Mouse (Mus musculus) hindbrain, embryonic 14.5 days (tissue): Measurements from ENCODE around the gene Gpr19. TPM values are rescaled to one million over a fixed set of nuclear protein-coding genes. Genes with fewer than 3 reads are reported as not detected.

ENCODE experiments used
- ATAC-seq: fragments of 200-750 bp; cut with Nextera tagmentation; 2 replicates; pipeline ENCODE4 v1.8.0; 2017; ENCODE audit warnings: moderate number of reproducible peaks, mild to moderate bottlenecking, moderate TSS enrichment, moderate library complexity; ENCODE audit not compliant: low FRiP score
- DNase-seq: peaks from one replicate; pipeline ENCODE4 v3.0.0-alpha.2; 2015; ENCODE audit warnings: low spot score
- H3K27ac ChIP-seq: fragments of 300-500 bp; sonication (generic); 2 replicates; pipeline ENCODE4 v1.5.1; 2014; ENCODE audit warnings: mild to moderate bottlenecking, moderate library complexity
- H3K27me3 ChIP-seq: fragments of 300-500 bp; sonication (generic); 2 replicates; pipeline ENCODE4 v1.6.1; 2014; ENCODE audit warnings: mild to moderate bottlenecking, low read length, mixed read lengths; ENCODE audit not compliant: control insufficient read depth, insufficient read depth
- H3K36me3 ChIP-seq: fragments of 300-500 bp; sonication (generic); replicated peaks from 2 replicates; pipeline ENCODE4 v1.6.1; 2014; ENCODE audit not compliant: control insufficient read depth, insufficient read depth
- H3K4me1 ChIP-seq: fragments of 300-500 bp; sonication (generic); replicated peaks from 2 replicates; pipeline ENCODE4 v1.6.1; 2014; ENCODE audit warnings: antibody characterized with exemption, low read length, mixed read lengths; ENCODE audit not compliant: control insufficient read depth, insufficient read depth
- H3K4me2 ChIP-seq: fragments of 300-500 bp; sonication (generic); replicated peaks from 2 replicates; pipeline ENCODE4 v1.6.1; 2014; ENCODE audit warnings: mild to moderate bottlenecking, moderate library complexity
- H3K4me3 ChIP-seq: fragments of 300-500 bp; sonication (generic); replicated peaks from 2 replicates; pipeline ENCODE4 v1.5.1; 2014; ENCODE audit warnings: mild to moderate bottlenecking, low read length
- H3K9ac ChIP-seq: fragments of 300-500 bp; sonication (generic); 2 replicates; pipeline ENCODE4 v1.6.1; 2014
- H3K9me3 ChIP-seq: fragments of 300-500 bp; sonication (generic); 2 replicates; pipeline ENCODE4 v1.6.1; 2016; ENCODE audit warnings: low read length; ENCODE audit not compliant: control insufficient read depth
- WGBS: fragments of 180-500 bp; shearing (Covaris S2); extraction: QIAGEN DNeasy Blood & Tissue Kit; methylation state at CpG from one replicate; pipeline ENCODE4 v1.1.7; 2014; 5-methylcytosine and 5-hydroxymethylcytosine counted together
- polyA plus RNA-seq: library from polyadenylated mRNA; unstranded; fragments of >200 nt; fragmentation: Nextera tagmentation; extraction: Ambion mirVana; gene quantifications from 2 replicates; pipeline ENCODE4 v1.2.1, GENCODE M21; 2014

Gene Gpr19
- polyA plus RNA-seq, 1 experiment from 2014 or later: 34.0 TPM

DNA sequence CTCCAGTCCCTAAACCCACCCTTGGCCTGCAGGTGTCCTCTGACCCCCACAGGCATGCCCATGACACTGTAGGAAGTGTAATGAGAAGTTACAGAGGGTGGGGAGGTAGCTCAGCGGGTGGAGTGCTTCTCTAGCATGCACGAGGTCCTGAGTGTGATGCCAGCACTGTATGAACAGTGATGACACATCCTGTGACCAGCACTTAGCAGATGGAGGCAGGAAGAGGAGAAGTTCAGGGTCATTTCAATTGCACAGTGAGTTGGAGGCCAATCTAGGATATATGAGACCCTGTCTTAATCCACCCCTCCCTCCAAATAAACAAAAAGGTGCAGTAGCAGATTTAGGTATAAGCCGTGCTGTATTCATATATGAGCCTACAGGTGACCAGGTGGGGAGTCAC, 48.4 kb downstream of the Gpr19 start:
- ATAC-seq (no peak), DNase-seq (no peak)
- Histone ChIP-seq H3K4me3 (no peak overlapping the region), H3K9ac (no peak overlapping the region), H3K27ac (no peak overlapping the region), H3K4me1 (no peaks in the 10 kb centered on the region), H3K9me3 (no peaks in the 10 kb centered on the region), H3K27me3 (no peaks in the 10 kb centered on the region), H3K4me2 (no peak overlapping the region), H3K36me3 (peaks cover 33% of the 10 kb centered on the region)
- 81% methylated on average over 3 of the region's 3 CpGs for WGBS

DNA sequence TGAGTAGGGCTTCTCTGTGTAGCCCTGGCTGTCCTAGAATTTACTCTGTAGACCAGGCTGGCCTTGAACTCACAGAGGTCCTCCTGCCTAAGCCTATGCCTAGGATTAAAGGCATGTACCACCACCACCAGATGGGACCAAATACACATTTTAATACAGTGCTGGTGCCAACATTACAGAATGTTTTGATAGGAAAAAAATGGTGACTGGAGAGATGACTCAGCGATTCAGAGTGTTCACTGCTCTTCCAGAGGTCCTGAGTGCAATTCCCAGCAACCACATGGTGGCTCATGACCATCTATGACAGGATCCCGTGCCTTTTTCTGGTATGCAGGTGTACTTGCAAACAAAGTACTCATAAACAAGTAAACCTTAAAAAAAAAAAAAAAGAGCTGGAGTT, 48.9 kb downstream of the Gpr19 start:
- Histone ChIP-seq H3K4me2 (no peak overlapping the region), H3K9ac (no peak overlapping the region), H3K36me3 (peaks cover 33% of the 10 kb centered on the region), H3K27ac (no peak overlapping the region), H3K4me1 (no peaks in the 10 kb centered on the region), H3K9me3 (no peaks in the 10 kb centered on the region), H3K27me3 (no peaks in the 10 kb centered on the region), H3K4me3 (no peak overlapping the region)
- no peak for DNase-seq
- 79% methylated on average over 2 of the region's 2 CpGs for WGBS
- no peak for ATAC-seq

DNA sequence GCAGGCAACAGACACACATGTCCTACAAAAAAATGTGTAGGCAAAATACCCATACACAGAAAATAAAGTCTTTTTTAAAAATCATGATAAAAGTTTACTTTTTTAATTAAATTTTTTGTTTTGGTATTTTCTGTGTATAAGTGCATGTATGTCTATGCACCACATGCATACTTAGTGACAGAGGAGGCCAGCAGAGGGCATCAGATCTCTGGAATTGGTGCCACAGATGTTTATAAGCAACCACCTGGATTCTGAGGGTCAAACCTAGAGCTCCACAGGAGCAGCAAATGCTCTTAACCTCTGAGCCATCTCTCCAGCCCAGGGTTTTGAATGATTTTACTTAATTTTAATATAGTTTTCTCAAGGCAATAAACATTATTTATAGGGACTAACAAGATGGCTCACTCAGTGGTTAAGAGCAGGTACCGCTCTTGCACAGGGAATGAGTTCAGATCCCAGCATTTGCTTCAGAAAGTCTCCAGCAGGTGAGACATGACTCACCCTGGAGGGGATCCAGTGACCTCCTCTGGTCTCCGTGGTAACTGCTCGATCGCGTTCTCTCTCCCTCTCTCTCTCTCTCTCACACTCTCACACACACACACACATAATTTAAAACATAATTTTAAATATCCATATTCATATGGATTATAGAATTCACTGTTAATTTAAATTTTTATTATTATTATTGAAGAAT, 50.0 kb downstream of the Gpr19 start:
- DNase-seq (no peak), ATAC-seq (no peak)
- no peaks in the 10 kb centered on the region for H3K4me1 ChIP-seq
- H3K27ac ChIP-seq: no peak overlapping the region
- H3K9ac ChIP-seq: no peak overlapping the region
- H3K36me3 ChIP-seq: peaks cover 29% of the 10 kb centered on the region
- H3K27me3 ChIP-seq: no peaks in the 10 kb centered on the region
- no peaks in the 10 kb centered on the region for H3K9me3 ChIP-seq
- no peak overlapping the region for H3K4me3 ChIP-seq
- H3K4me2 ChIP-seq: no peak overlapping the region
- WGBS: 85% methylated on average over 5 of the region's 5 CpGs

DNA sequence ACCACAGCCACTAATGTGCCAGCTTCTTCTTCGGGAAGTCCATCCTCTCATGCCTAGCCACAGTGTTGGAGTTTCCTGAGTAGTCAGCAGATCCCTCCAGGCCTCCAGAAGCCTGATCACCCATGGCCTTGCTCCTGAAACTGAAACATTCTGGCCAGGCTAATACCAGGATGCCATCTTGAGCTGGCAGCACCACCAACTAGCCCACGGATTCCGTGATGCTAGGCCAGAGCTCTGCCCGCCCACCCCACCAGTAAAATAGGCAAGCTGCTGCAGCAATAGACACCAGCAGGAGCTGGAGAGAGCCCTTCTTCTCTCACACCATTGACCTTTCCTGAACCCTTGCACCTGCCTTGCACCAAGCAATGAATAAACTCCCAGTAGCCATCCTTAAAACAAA, 50.8 kb downstream of the Gpr19 start:
- no peak overlapping the region for H3K4me3 ChIP-seq
- no peaks in the 10 kb centered on the region for H3K4me1 ChIP-seq
- DNase-seq (no peak), ATAC-seq (no peak)
- H3K9me3 ChIP-seq: no peaks in the 10 kb centered on the region
- no peaks in the 10 kb centered on the region for H3K27me3 ChIP-seq
- H3K9ac ChIP-seq: no peak overlapping the region
- no peak overlapping the region for H3K4me2 ChIP-seq
- peaks cover 26% of the 10 kb centered on the region for H3K36me3 ChIP-seq
- 91% methylated on average over 4 of the region's 4 CpGs for WGBS
- H3K27ac ChIP-seq: no peak overlapping the region

DNA sequence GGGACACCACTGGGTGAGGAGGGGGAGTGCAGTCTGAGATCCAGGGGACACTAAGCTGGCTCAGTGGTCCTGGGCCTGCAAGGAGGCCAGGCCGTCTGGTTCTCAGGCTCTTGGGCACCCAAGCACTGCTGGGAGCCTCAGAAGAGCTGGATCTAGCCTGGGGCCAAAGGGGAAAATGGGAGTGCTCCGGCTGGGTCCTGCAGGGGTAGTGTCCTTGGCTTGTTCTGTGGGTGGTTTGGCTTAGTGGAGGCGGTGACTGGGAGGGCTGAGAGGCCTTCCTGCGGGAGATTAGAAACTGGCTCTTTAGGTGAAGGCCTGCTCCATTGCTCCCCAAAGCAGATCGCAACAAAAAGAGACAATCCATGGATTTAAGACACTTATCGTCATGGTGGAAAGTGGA, 52.1 kb downstream of the Gpr19 start:
- no peak overlapping the region for H3K4me2 ChIP-seq
- no peak for DNase-seq
- no peaks in the 10 kb centered on the region for H3K4me1 ChIP-seq
- no peak overlapping the region for H3K4me3 ChIP-seq
- no peaks in the 10 kb centered on the region for H3K9me3 ChIP-seq
- ATAC-seq: no peak
- 83% methylated on average over 6 of the region's 6 CpGs for WGBS
- H3K27me3 ChIP-seq: no peaks in the 10 kb centered on the region
- no peak overlapping the region for H3K9ac ChIP-seq
- H3K27ac ChIP-seq: no peak overlapping the region
- H3K36me3 ChIP-seq: peaks cover 14% of the 10 kb centered on the region

DNA sequence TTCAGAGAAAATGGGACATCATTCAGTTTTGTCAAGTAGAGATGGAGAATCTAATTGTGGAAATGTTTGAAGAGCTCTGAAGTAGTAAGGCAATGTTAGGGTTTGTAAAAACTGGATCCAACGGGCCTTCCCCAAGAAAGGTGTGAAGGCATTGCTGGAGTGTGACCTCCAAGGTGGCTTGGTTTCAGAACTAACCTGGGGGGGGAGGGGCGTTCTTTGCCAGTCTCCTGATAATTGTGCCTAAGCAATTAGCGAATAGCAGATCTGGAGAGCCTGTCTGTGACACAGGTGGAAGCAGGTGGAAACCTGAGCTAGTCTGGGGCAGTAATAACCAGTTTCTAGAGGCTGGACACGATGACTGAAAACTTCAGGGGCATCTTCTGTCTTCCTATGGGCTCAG, 52.7 kb downstream of the Gpr19 start:
- WGBS: 88% methylated on average over 4 of the region's 4 CpGs
- ATAC-seq (no peak), DNase-seq (no peak)
- H3K27me3 ChIP-seq: no peaks in the 10 kb centered on the region
- H3K9me3 ChIP-seq: no peaks in the 10 kb centered on the region
- no peak overlapping the region for H3K27ac ChIP-seq
- H3K4me3 ChIP-seq: no peak overlapping the region
- H3K4me1 ChIP-seq: no peaks in the 10 kb centered on the region
- no peak overlapping the region for H3K9ac ChIP-seq
- peaks cover 8% of the 10 kb centered on the region for H3K36me3 ChIP-seq
- H3K4me2 ChIP-seq: no peak overlapping the region

DNA sequence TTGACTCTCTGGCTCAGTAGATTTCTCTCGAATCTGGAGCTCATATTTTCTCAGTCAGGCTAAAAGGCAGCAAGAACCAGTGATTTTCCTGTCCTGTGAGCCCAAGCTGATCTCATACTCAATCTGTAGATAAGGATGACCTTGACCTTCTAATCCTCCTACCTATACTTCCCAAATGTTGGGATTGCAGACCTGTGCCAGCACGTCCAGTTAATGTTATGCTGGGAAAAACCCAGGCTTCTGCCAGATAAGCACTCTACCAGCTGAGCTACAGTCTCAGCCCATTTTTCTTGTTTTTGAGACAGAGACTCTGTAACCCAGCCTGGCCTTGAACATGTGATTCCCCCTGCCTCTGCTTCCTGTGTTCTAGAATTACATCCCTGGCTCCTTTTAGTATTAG, 58.0 kb downstream of the Gpr19 start:
- no peaks in the 10 kb centered on the region for H3K4me1 ChIP-seq
- H3K4me3 ChIP-seq: no peak overlapping the region

DNA sequence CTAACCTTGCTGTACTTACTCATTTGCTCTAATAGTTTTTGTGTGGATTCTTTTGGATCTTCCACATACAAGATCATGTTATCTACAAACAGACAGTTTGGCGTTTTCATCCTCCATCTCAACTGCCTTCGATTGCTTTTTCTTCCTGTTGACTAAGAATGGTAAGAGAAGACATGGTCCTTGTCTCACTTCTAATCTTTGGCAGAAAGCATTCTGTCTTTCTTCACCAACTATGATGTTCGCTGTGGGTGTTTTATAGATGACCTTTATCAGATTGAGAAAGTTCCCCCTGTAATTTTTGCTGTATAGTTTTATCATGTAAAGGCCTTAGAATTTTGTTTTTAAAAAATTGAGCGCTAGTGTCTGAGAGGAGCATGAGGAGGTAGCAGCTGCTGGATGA, 60.3 kb downstream of the Gpr19 start:
- Histone ChIP-seq H3K36me3 (no peaks in the 10 kb centered on the region), H3K4me1 (no peaks in the 10 kb centered on the region), H3K27me3 (no peaks in the 10 kb centered on the region), H3K4me2 (no peak overlapping the region), H3K4me3 (no peak overlapping the region), H3K9me3 (no peaks in the 10 kb centered on the region), H3K9ac (no peak overlapping the region), H3K27ac (no peak overlapping the region)
- ATAC-seq: no peak
- no peak for DNase-seq
- WGBS: 92% methylated on average over 4 of the region's 4 CpGs

More for the DNA sequence above, 58.0 kb downstream of the Gpr19 start:
- 87% methylated on average over 2 of the region's 2 CpGs for WGBS
- H3K9ac ChIP-seq: no peak overlapping the region
- H3K27me3 ChIP-seq: no peaks in the 10 kb centered on the region
- no peaks in the 10 kb centered on the region for H3K36me3 ChIP-seq
- ATAC-seq: no peak
- H3K27ac ChIP-seq: no peak overlapping the region
- no peaks in the 10 kb centered on the region for H3K9me3 ChIP-seq
- H3K4me2 ChIP-seq: no peak overlapping the region
- DNase-seq: no peak

DNA sequence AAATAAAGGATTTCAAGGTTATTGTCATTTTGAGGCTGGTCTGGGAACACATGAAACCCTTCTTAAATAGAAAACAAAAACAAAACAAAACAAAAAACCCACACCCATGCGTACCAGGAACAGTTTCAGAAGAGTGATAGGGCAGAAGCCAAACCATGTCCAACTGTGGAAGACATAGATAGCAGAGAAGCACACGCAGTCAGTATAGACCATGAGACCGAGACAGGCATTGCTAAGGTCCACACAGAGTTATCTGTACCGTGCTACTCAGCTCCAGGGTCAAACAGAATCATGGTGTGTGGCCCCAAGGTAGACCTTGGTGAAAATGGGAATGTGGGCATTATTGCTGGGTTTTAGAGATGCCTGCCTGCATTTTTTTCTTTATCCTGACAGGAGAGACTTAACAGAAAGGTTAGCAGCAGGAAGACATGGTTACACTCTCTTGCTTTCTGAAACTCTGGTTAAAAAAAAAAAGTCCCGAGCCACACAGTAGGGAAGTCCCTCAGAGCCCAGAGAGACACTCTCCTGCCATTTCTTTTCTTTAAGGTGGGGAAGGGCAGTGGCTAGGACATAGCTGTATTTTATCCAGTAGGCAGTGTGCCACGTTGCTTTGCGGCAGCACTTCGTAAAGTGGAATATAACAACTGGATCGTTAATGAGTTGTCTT, 63.7 kb downstream of the Gpr19 start:
- Histone ChIP-seq H3K27me3 (no peaks in the 10 kb centered on the region), H3K9me3 (no peaks in the 10 kb centered on the region), H3K36me3 (no peaks in the 10 kb centered on the region), H3K27ac (no peak overlapping the region), H3K4me1 (no peaks in the 10 kb centered on the region), H3K9ac (no peak overlapping the region), H3K4me3 (no peak overlapping the region), H3K4me2 (no peak overlapping the region)
- no peak for ATAC-seq
- 85% methylated on average over 9 of the region's 9 CpGs for WGBS
- no peak for DNase-seq
